Mouse (Mus musculus) bone marrow macrophage, adult 2 months (primary cell): ENCODE data around the gene Pcbd2.

ENCODE experiments used
- CTCF ChIP-seq: IDR thresholded peaks from 2 replicates; pipeline ENCODE4 v1.5.1; 2012; ENCODE audit warnings: low read depth, mild to moderate bottlenecking, low read length, moderate library complexity
- POLR2A ChIP-seq: IDR thresholded peaks from 2 replicates; pipeline ENCODE4 v1.6.1; 2012; ENCODE audit warnings: mild to moderate bottlenecking, low read depth, low read length, borderline replicate concordance

GRCm38 (mm10) chr13:55704301-55704700 is 22.9 kb upstream of the Pcbd2 start:
- TF ChIP-seq CTCF (no peak), POLR2A (no peak)
